Mouse (Mus musculus): ENCODE results near the gene Aamp. TPM values are rescaled to one million over a fixed set of nuclear protein-coding genes. Genes with fewer than 3 reads are reported as not detected.
"Not testable (repeated sequence)": the region's sequence is repeated elsewhere in the genome, so short reads cannot be mapped to it uniquely, and the experiment has no call there.

Aamp gene
- total RNA-seq, 2 experiments from 2014 or later: 131 to 139 TPM

GRCm38 (mm10) chr1:74286869-74287607, 2.5 kb upstream of the Aamp start:
- intact Hi-C loops (cut with DNase I): not testable (repeated sequence)
- peak in 1 of 2 experiments; percentile 50 for DNase-seq (ENCODE audit: extremely low spot score in 1 of 2, low spot score in 2 of 2)

GRCm38 (mm10) chr1:74285212-74286010, 873 bp upstream of the Aamp start:
- intact Hi-C loops (cut with DNase I): no loop called here
- no peak for DNase-seq (ENCODE audit: extremely low spot score in 1 of 2, low spot score in 2 of 2)

GRCm38 (mm10) chr1:74283686-74284463, 663 bp downstream of the Aamp start:
- DNase-seq (ENCODE audit: extremely low spot score in 1 of 2, low spot score in 2 of 2): peak; percentile 42 to 86
- intact Hi-C loops (cut with DNase I): no loop called here

GRCm38 (mm10) chr1:74282896-74283625, 1.5 kb downstream of the Aamp start:
- no peak for DNase-seq (ENCODE audit: extremely low spot score in 1 of 2, low spot score in 2 of 2)
- intact Hi-C loops (cut with DNase I): no loop called here

- no peak for DNase-seq (ENCODE audit: extremely low spot score in 1 of 2, low spot score in 2 of 2)
- intact Hi-C loops (cut with DNase I): no loop called here
Measured at GRCm38 (mm10) chr1:74281886-74282285, 2.7 kb downstream of the Aamp start.

- intact Hi-C loops (cut with DNase I): no loop called here
- no peak for DNase-seq (ENCODE audit: extremely low spot score in 1 of 2, low spot score in 2 of 2)
Measured at GRCm38 (mm10) chr1:74281372-74281771, 3.2 kb downstream of the Aamp start.

GRCm38 (mm10) chr1:74280591-74281325, 3.8 kb downstream of the Aamp start:
- DNase-seq (ENCODE audit: extremely low spot score in 1 of 2, low spot score in 2 of 2): no peak
- intact Hi-C loops (cut with DNase I): no loop called here

- intact Hi-C loops (cut with DNase I): loop anchor here (5.0 kb wide), 1 partner anchor 72 kb away; no protein-coding TSS in a partner anchor
- peak in 1 of 2 experiments; percentile 42 for DNase-seq (ENCODE audit: extremely low spot score in 1 of 2, low spot score in 2 of 2)
Measured at GRCm38 (mm10) chr1:74278988-74279387, 5.5 kb downstream of the Aamp start.

GRCm38 (mm10) chr1:74278538-74278937, 6.0 kb downstream of the Aamp start, which contains the start of gene Gpbar1:
Gene Gpbar1, plus strand, starts transcription at chr1:74278550.
- DNase-seq (ENCODE audit: extremely low spot score in 1 of 2, low spot score in 2 of 2): no peak
- intact Hi-C loops (cut with DNase I): loop anchor here (5.0 kb wide), 1 partner anchor 71 kb away; no protein-coding TSS in a partner anchor

GRCm38 (mm10) chr1:74277883-74278537, 6.5 kb downstream of the Aamp start:
- no peak for DNase-seq (ENCODE audit: extremely low spot score in 1 of 2, low spot score in 2 of 2)
- intact Hi-C loops (cut with DNase I): loop anchor here (5.0 kb wide), 1 partner anchor 71 kb away; no protein-coding TSS in a partner anchor

GRCm38 (mm10) chr1:74277041-74277440, 7.5 kb downstream of the Aamp start:
- no peak for DNase-seq (ENCODE audit: extremely low spot score in 1 of 2, low spot score in 2 of 2)
- intact Hi-C loops (cut with DNase I): loop anchor here (5.0 kb wide), 1 partner anchor 70 kb away; no protein-coding TSS in a partner anchor

GRCm38 (mm10) chr1:74275015-74275414, 9.5 kb downstream of the Aamp start:
- intact Hi-C loops (cut with DNase I): loop anchor here (5.0 kb wide), 1 partner anchor 68 kb away; no protein-coding TSS in a partner anchor
- DNase-seq (ENCODE audit: extremely low spot score in 1 of 2, low spot score in 2 of 2): peak in 1 of 2 experiments; percentile 42

GRCm38 (mm10) chr1:74271659-74272058, 12.9 kb downstream of the Aamp start:
- intact Hi-C loops (cut with DNase I): no loop called here
- peak in 1 of 2 experiments; percentile 50 for DNase-seq (ENCODE audit: extremely low spot score in 1 of 2, low spot score in 2 of 2)

GRCm38 (mm10) chr1:74268750-74269149, 15.8 kb downstream of the Aamp start:
- intact Hi-C loops (cut with DNase I): no loop called here
- DNase-seq (ENCODE audit: extremely low spot score in 1 of 2, low spot score in 2 of 2): no peak

GRCm38 (mm10) chr1:74262510-74262909, 22.0 kb downstream of the Aamp start:
- intact Hi-C loops (cut with DNase I): no loop called here

GRCm38 (mm10) chr1:74256782-74257181, 27.8 kb downstream of the Aamp start:
- intact Hi-C loops (cut with DNase I): no loop called here
- DNase-seq (ENCODE audit: extremely low spot score in 1 of 2, low spot score in 2 of 2): no peak

More at GRCm38 (mm10) chr1:74262510-74262909, 22.0 kb downstream of the Aamp start:
- no peak for DNase-seq (ENCODE audit: extremely low spot score in 1 of 2, low spot score in 2 of 2)

- intact Hi-C loops (cut with DNase I): no loop called here
- no peak for DNase-seq (ENCODE audit: extremely low spot score in 1 of 2, low spot score in 2 of 2)
Measured at GRCm38 (mm10) chr1:74255704-74256345, 28.7 kb downstream of the Aamp start.

Data from left cerebral cortex, postnatal 10 days (tissue).